In the genomic region with DNA sequence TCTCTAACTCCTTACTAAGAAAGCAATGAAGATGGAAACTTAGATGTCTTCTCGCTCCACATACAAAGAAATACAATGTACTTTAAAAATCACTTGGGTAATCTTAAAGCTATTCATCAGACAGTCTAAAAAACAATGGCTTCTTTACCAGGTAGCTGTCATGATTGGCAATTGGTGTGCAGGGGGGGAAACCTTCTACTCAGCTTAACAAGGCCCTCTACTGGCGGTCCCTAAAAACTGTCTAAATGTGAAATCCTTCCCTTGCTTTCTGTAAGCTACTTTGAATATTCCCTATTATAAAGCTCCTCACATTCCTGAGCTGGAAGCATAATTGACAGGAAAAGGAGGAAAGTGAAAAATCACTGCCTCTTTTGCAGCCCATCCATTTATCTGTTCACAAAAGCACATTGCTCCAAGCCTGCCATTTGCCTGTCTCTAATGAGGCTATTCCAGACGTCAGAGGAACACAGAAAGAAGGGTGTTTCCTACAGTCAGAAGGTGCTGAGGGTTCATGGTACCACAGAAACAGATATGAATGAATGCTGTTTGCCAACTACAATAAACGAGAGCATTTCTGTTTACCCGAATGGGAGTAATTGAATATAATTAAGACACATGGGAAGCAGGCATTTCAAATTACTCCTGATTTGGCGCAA, we compare ENCODE assay signal across 9 mouse cellular contexts.
DNase-seq lines count a peak whose midpoint lies in the region; ATAC-seq and TF ChIP-seq lines count a peak whose summit lies in the region.
"Had no signal": no experiment of that assay in that cellular context is flagged by ENCODE, and none has a peak within 500 bp of the region (broad histone marks: within the 10 kb centered on the region; RNA-seq: fewer than 3 reads in every experiment).

No protein-coding gene starts in this region.

- no peak for TF ChIP-seq EP300 in heart, postnatal 0 days (IDR thresholded peaks at IDR 0.05; ENCODE audit: low read depth)
- no peak for TF ChIP-seq EP300 in stomach, postnatal 0 days (optimal IDR thresholded peaks at IDR 0.05)

- peak; percentile 47 for TF ChIP-seq CTCF in heart, postnatal 0 days (IDR thresholded peaks at IDR 0.05; ENCODE audit: low read depth)
- TF ChIP-seq CTCF in stomach, postnatal 0 days (IDR thresholded peaks at IDR 0.05; ENCODE audit: low read depth): peak; percentile 63

- H3K27ac ChIP-seq in heart, postnatal 0 days (ENCODE audit: low read depth): no peak overlapping the region
- no peak overlapping the region for H3K27ac ChIP-seq in heart, embryonic 10.5 days
- H3K27ac ChIP-seq in intestine, embryonic 16.5 days (ENCODE audit: low read length): no peak overlapping the region
- no peak overlapping the region for H3K27ac ChIP-seq in stomach, postnatal 0 days (replicated peaks)
- H3K27ac ChIP-seq: limb, embryonic 15.5 days had no signal

- no peak for ATAC-seq in heart, postnatal 0 days (ENCODE audit: insufficient read depth, low read depth)
- peak; percentile 41 for ATAC-seq in intestine, embryonic 16.5 days
- no peak for ATAC-seq in stomach, postnatal 0 days (ENCODE audit: low FRiP score, low TSS enrichment)
- ATAC-seq in inflammation-experienced regulatory T-cells, adult 6 months: no peak

- no peaks in the 10 kb centered on the region for H3K4me1 ChIP-seq in heart, postnatal 0 days (ENCODE audit: control insufficient read depth, insufficient read depth)
- H3K4me1 ChIP-seq in heart, embryonic 10.5 days: no peaks in the 10 kb centered on the region
- H3K4me1 ChIP-seq in intestine, embryonic 16.5 days (ENCODE audit: control insufficient read depth, insufficient read depth, low read length): peaks cover 15% of the 10 kb centered on the region
- H3K4me1 ChIP-seq in stomach, postnatal 0 days (replicated peaks; ENCODE audit: control insufficient read depth, insufficient read depth): no peaks in the 10 kb centered on the region

- no peak overlapping the region for H3K4me3 ChIP-seq in heart, postnatal 0 days (ENCODE audit: low read depth, low read length)
- H3K4me3 ChIP-seq in heart, embryonic 10.5 days: no peak overlapping the region
- no peak overlapping the region for H3K4me3 ChIP-seq in intestine, embryonic 16.5 days (ENCODE audit: low read length)
- H3K4me3 ChIP-seq in stomach, postnatal 0 days (ENCODE audit: low read depth, low read length): no peak overlapping the region
- H3K4me3 ChIP-seq: limb, embryonic 15.5 days had no signal

- no peaks in the 10 kb centered on the region for H3K9me3 ChIP-seq in heart, postnatal 0 days (replicated peaks; ENCODE audit: control insufficient read depth, low read length)
- H3K9me3 ChIP-seq in heart, embryonic 10.5 days: no peaks in the 10 kb centered on the region
- H3K9me3 ChIP-seq in intestine, embryonic 16.5 days (ENCODE audit: control insufficient read depth, low read length): no peaks in the 10 kb centered on the region
- H3K9me3 ChIP-seq in stomach, postnatal 0 days (ENCODE audit: control insufficient read depth, low read length): no peaks in the 10 kb centered on the region
- H3K9me3 ChIP-seq: limb, embryonic 15.5 days had no signal

- no peak for DNase-seq in heart, postnatal 0 days (ENCODE audit: low spot score)
- no peak for DNase-seq in heart, embryonic 10.5 days (ENCODE audit: low spot score)
- peak; percentile 52 for DNase-seq in Muller cell, postnatal 12 days (ENCODE audit: inconsistent ontology term)
- peak; percentile 8 to 12 for DNase-seq in cerebellum, postnatal 36 days
- no peak for DNase-seq in stomach, postnatal 0 days (ENCODE audit: low spot score)
- DNase-seq in testis, postnatal 14 days (ENCODE audit: low spot score): no peak

- WGBS in heart, postnatal 0 days: 66% methylated on average over 6 of the region's 6 CpGs
- WGBS in heart, embryonic 10.5 days: 59% methylated on average over 6 of the region's 6 CpGs
- WGBS in intestine, embryonic 16.5 days: 52% methylated on average over 6 of the region's 6 CpGs
- 60% methylated on average over 6 of the region's 6 CpGs for WGBS in stomach, postnatal 0 days

- no peaks in the 10 kb centered on the region for H3K36me3 ChIP-seq in heart, postnatal 0 days (replicated peaks; ENCODE audit: control insufficient read depth, insufficient read depth, low read length)
- H3K36me3 ChIP-seq in heart, embryonic 10.5 days: no peaks in the 10 kb centered on the region
- no peaks in the 10 kb centered on the region for H3K36me3 ChIP-seq in intestine, embryonic 16.5 days (ENCODE audit: control insufficient read depth, insufficient read depth, low read length)
- H3K36me3 ChIP-seq in stomach, postnatal 0 days (ENCODE audit: control insufficient read depth, insufficient read depth, low read length): no peaks in the 10 kb centered on the region
- H3K36me3 ChIP-seq: limb, embryonic 15.5 days had no signal

- no peak overlapping the region for H3K9ac ChIP-seq in heart, postnatal 0 days (replicated peaks; ENCODE audit: low read depth, low read length)
- no peak overlapping the region for H3K9ac ChIP-seq in intestine, embryonic 16.5 days (ENCODE audit: low read depth, low read length)
- H3K9ac ChIP-seq in stomach, postnatal 0 days (ENCODE audit: low read length): no peak overlapping the region
- H3K9ac ChIP-seq: limb, embryonic 15.5 days had no signal

- H3K27me3 ChIP-seq in heart, postnatal 0 days (ENCODE audit: control insufficient read depth, insufficient read depth, low read length): no peaks in the 10 kb centered on the region
- no peaks in the 10 kb centered on the region for H3K27me3 ChIP-seq in heart, embryonic 10.5 days (ENCODE audit: insufficient read depth, poor library complexity, severe bottlenecking)
- no peaks in the 10 kb centered on the region for H3K27me3 ChIP-seq in intestine, embryonic 16.5 days (replicated peaks; ENCODE audit: control insufficient read depth, insufficient read depth, low read length)
- no peaks in the 10 kb centered on the region for H3K27me3 ChIP-seq in stomach, postnatal 0 days (ENCODE audit: control insufficient read depth, insufficient read depth, low read length)
- H3K27me3 ChIP-seq: limb, embryonic 15.5 days had no signal

- no peak overlapping the region for H3K4me2 ChIP-seq in heart, postnatal 0 days (ENCODE audit: low read depth, low read length)
- no peak overlapping the region for H3K4me2 ChIP-seq in intestine, embryonic 16.5 days (ENCODE audit: low read depth, low read length)
- no peak overlapping the region for H3K4me2 ChIP-seq in stomach, postnatal 0 days (replicated peaks; ENCODE audit: low read depth)
- H3K4me2 ChIP-seq: limb, embryonic 15.5 days had no signal

Comparison
In these comparisons a context has a peak if more than half of its experiments do, and no peak if none do; other contexts are left out.
1. DNase-seq: peak in Muller cell, postnatal 12 days (single experiment) and cerebellum, postnatal 36 days (2 of 2); none in heart, postnatal 0 days (single experiment), heart, embryonic 10.5 days (single experiment), stomach, postnatal 0 days (single experiment) and testis, postnatal 14 days (single experiment).